Mouse (Mus musculus): ENCODE data around the gene Iqca. TPM values are rescaled to one million over a fixed set of nuclear protein-coding genes. Genes with fewer than 3 reads are reported as not detected.

The Iqca gene
- polyA plus RNA-seq, 1 experiment from 2014 or later, result 0.98 TPM

DNA sequence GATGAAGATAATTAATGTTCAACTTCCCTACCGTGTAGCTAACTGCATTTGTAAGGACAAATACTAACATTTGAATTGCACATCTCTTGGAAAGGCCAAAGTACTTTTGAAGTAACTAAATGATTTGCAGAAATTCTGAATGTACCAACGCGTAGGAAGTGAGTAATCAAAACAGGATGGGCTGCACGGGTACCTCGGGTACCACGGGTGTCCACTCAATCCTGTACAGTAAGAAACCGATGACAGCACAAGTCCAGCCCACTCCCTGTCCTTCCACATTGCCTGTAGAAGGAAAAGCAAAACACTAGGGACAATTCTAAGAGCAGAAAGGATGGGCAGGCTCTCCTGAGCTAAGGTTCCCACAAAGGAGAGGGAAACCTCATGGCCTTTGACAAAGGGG lies 36.0 kb downstream of the Iqca start:
- ATAC-seq, result no peak
- no peaks in the 10 kb centered on the region for H3K4me1 ChIP-seq (ENCODE audit: control insufficient read depth, insufficient read depth, low read depth, low read length)
- no peak overlapping the region for H3K4me3 ChIP-seq (ENCODE audit: low read length)
- H3K9ac ChIP-seq (ENCODE audit: low read depth, low read length), result no peak overlapping the region
- no peak overlapping the region for H3K27ac ChIP-seq (ENCODE audit: low read depth, low read length)
- no peaks in the 10 kb centered on the region for H3K9me3 ChIP-seq (ENCODE audit: control insufficient read depth, low read length)
- H3K4me2 ChIP-seq (ENCODE audit: low read length), result no peak overlapping the region
- no peaks in the 10 kb centered on the region for H3K36me3 ChIP-seq (ENCODE audit: control insufficient read depth, insufficient read depth, low read length)
- no peaks in the 10 kb centered on the region for H3K27me3 ChIP-seq (replicated peaks; ENCODE audit: control insufficient read depth, insufficient read depth, low read length)
- 84% methylated on average over 7 of the region's 7 CpGs for WGBS

DNA sequence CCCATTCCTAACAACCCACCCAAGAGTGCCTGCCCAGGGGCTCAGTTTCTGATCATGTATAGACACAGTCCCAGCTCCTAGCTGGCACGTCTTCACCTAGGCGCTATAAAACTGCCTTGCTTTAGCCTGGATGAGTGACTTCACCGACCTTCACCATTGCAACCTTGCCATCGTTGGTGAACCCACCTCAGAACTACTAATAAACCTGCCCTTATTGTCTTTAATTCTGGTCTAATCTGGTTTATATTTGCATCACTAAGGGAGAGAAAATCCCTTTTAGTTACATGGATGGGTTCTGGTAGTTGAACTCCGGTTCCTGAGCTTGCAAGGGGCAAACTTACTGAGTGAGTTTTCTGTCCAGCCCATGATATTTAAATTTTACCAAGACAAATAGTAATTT lies 38.6 kb downstream of the Iqca start:
- no peak overlapping the region for H3K27ac ChIP-seq (ENCODE audit: low read depth, low read length)
- no peaks in the 10 kb centered on the region for H3K9me3 ChIP-seq (ENCODE audit: control insufficient read depth, low read length)
- WGBS, result 92% methylated on average over 5 of the region's 5 CpGs
- no peak for ATAC-seq
- no peak overlapping the region for H3K4me2 ChIP-seq (ENCODE audit: low read length)
- H3K4me3 ChIP-seq (ENCODE audit: low read length), result no peak overlapping the region
- H3K4me1 ChIP-seq (ENCODE audit: control insufficient read depth, insufficient read depth, low read depth, low read length), result no peaks in the 10 kb centered on the region
- H3K36me3 ChIP-seq (ENCODE audit: control insufficient read depth, insufficient read depth, low read length), result no peaks in the 10 kb centered on the region
- H3K9ac ChIP-seq (ENCODE audit: low read depth, low read length), result no peak overlapping the region
- no peaks in the 10 kb centered on the region for H3K27me3 ChIP-seq (replicated peaks; ENCODE audit: control insufficient read depth, insufficient read depth, low read length)

DNA sequence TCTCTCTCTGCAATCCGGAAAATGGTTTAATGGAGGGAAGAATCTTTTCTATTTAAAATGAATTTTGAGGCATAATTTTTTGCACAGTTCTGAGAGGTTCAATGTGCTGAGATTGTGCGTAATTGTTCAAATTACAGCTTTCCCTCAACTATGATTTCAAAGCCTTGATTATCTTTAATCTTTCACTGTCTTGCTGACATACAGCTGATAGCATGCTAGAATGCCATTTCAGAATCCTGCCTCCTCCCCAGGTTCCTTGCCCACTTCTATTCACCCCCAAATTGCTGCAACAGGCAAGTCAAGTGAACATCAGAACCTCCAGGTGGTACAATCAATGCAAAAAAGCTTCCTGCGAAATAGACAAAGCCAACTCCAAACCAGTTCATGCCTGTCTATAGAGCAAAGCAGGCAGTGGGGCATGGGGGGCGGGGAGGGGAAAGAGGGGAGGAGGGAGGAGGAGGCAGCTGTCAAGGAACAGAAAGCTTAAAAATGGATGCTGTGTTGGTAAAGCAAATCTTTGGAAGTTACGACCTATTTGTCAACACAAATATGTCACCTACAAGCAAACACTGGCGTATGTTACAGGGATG lies 39.5 kb downstream of the Iqca start:
- Histone ChIP-seq H3K9ac (ENCODE audit: low read depth, low read length) (no peak overlapping the region), H3K4me3 (ENCODE audit: low read length) (no peak overlapping the region), H3K36me3 (ENCODE audit: control insufficient read depth, insufficient read depth, low read length) (no peaks in the 10 kb centered on the region), H3K4me1 (ENCODE audit: control insufficient read depth, insufficient read depth, low read depth, low read length) (no peaks in the 10 kb centered on the region), H3K4me2 (ENCODE audit: low read length) (no peak overlapping the region), H3K27ac (ENCODE audit: low read depth, low read length) (no peak overlapping the region), H3K27me3 (replicated peaks; ENCODE audit: control insufficient read depth, insufficient read depth, low read length) (no peaks in the 10 kb centered on the region), H3K9me3 (ENCODE audit: control insufficient read depth, low read length) (no peaks in the 10 kb centered on the region)
- no peak for ATAC-seq
- 87% methylated on average over 6 of the region's 6 CpGs for WGBS

DNA sequence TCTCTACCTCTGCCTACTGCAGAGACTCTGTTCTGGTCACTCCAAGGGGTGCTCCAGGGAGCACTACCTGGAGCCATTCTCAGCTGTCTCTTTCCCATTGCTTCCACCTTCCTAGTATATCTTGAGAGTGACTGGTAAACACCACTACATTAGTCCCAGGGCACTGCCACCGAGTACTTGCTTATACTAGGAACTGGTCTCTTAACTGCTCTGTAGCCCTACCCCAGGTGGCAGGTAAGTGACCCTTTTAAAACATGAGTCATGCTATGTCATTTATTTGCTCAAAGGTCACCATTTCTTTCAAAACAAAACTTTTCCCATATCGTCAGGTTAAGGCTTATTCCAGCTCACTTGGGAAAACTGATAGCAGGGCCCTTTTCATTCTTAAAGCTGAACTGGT lies 40.5 kb downstream of the Iqca start:
- no peak overlapping the region for H3K9ac ChIP-seq (ENCODE audit: low read depth, low read length)
- no peak overlapping the region for H3K27ac ChIP-seq (ENCODE audit: low read depth, low read length)
- H3K4me1 ChIP-seq (ENCODE audit: control insufficient read depth, insufficient read depth, low read depth, low read length), result no peaks in the 10 kb centered on the region
- 96% methylated on average over 2 of the region's 2 CpGs for WGBS
- H3K4me2 ChIP-seq (ENCODE audit: low read length), result no peak overlapping the region
- no peaks in the 10 kb centered on the region for H3K36me3 ChIP-seq (ENCODE audit: control insufficient read depth, insufficient read depth, low read length)
- ATAC-seq, result no peak
- H3K9me3 ChIP-seq (ENCODE audit: control insufficient read depth, low read length), result no peaks in the 10 kb centered on the region
- H3K4me3 ChIP-seq (ENCODE audit: low read length), result no peak overlapping the region
- H3K27me3 ChIP-seq (replicated peaks; ENCODE audit: control insufficient read depth, insufficient read depth, low read length), result no peaks in the 10 kb centered on the region

DNA sequence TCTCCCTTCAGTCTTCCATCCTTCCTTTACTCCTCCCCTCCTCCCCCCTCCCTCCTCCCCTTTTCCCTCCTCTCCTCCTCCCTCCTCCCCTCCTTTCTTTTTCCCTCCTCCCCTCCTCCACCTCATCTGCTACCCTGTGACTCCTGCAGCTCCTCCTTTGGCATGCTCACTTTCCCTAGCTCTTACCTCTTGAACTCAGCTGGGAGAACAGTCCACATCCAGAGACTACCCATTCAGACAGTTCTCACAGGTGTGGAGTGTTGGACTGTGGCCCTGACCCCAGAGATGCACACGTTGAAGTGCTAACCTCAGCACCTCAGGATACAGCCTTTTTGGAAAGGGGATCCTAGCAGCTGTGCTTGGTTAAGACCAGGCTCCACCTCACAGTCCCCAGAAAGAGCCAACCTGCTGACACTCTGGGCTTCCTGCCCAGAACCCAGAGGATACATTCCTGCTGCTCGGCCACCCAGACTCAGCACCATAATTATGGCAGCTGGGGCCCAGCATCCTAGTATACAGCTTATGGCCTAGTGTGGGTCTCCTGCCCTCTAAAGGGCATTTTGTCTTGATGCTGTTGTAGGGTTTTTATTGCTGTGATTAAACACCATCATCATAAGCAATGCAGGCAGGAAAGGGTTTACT lies 41.9 kb downstream of the Iqca start:
- no peak overlapping the region for H3K27ac ChIP-seq (ENCODE audit: low read depth, low read length)
- 48% methylated on average over 2 of the region's 2 CpGs for WGBS
- no peaks in the 10 kb centered on the region for H3K27me3 ChIP-seq (replicated peaks; ENCODE audit: control insufficient read depth, insufficient read depth, low read length)
- no peak overlapping the region for H3K4me3 ChIP-seq (ENCODE audit: low read length)
- no peaks in the 10 kb centered on the region for H3K36me3 ChIP-seq (ENCODE audit: control insufficient read depth, insufficient read depth, low read length)
- ATAC-seq, result peak; percentile 77
- H3K4me2 ChIP-seq (ENCODE audit: low read length), result no peak overlapping the region
- H3K9me3 ChIP-seq (ENCODE audit: control insufficient read depth, low read length), result no peaks in the 10 kb centered on the region
- H3K9ac ChIP-seq (ENCODE audit: low read depth, low read length), result no peak overlapping the region
- no peaks in the 10 kb centered on the region for H3K4me1 ChIP-seq (ENCODE audit: control insufficient read depth, insufficient read depth, low read depth, low read length)

DNA sequence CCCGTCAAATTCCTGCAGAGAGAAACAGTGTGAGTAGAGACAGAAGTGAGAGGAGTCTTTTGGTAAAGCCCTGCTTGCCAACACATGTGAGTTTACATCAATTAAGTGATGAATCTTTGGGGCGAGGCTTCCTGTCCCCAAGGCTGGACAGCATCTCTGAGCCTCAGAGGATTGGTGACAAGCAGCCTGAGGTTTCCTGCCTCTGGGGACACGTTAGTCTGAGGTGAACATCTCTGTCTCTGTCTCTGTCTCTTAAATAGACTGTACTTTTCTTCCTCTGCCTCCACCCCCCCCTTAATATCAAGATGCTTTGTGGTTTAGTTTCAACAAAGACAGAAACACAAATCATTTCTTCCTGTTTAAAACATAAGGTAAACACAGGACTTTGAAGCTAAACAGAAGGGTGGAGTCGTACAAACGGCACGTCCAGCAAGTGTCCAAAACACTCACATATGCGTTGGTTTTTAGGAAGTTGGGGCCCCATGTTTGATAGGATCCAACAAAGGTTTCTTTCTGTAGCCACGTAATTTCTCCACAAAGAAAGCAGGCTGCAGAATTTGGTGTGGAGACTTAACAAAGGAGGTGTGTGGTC lies 49.2 kb downstream of the Iqca start:
- 71% methylated on average over 8 of the region's 8 CpGs for WGBS
- Histone ChIP-seq H3K27me3 (replicated peaks; ENCODE audit: control insufficient read depth, insufficient read depth, low read length) (no peaks in the 10 kb centered on the region), H3K9me3 (ENCODE audit: control insufficient read depth, low read length) (no peaks in the 10 kb centered on the region; the same call in 1 of the 2 replicates), H3K4me1 (ENCODE audit: control insufficient read depth, insufficient read depth, low read depth, low read length) (no peaks in the 10 kb centered on the region), H3K27ac (ENCODE audit: low read depth, low read length) (no peak overlapping the region), H3K9ac (ENCODE audit: low read depth, low read length) (no peak overlapping the region), H3K4me3 (ENCODE audit: low read length) (no peak overlapping the region), H3K36me3 (ENCODE audit: control insufficient read depth, insufficient read depth, low read length) (no peaks in the 10 kb centered on the region), H3K4me2 (ENCODE audit: low read length) (no peak overlapping the region)
- ATAC-seq, result no peak

DNA sequence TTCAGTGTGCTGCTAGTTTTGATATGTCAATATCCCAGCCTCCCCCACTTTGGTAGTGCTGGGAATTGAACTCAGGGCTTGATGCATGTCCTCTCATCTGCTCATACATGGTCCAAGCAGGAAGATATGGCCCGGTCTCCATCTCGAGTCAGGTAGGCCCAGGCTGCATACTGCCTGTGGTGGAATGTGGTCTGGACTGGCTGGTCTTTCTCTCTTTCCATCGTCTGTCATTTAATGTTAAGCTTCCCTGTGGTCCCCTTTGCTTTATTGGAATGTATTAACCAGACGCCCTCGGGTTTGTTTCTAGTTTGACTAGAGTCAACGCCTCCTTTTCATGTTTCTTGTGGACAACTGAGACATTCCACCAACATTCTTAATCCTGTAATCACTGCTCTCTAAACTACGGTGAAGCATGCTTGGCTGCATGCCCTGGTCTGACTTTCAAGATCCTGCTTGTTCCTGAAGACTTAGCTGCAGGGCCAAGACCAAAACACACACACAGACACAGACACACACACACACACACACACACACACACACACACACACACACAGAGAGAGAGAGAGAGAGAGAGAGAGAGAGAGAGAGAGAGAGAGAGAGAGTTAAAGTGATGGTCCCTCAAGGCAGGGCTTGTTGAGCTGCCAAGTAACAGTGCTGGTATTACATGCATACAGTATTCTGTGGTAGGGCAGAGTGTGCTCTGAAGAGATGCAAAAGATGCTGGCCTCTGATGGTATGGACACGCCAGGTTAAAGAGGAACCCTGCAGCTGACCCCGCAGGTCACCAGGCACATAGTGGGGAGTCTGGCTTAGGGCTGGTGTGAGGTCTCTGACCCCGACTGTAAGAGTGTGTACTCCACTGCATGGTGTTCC lies 52.6 kb downstream of the Iqca start:
- Histone ChIP-seq H3K36me3 (ENCODE audit: control insufficient read depth, insufficient read depth, low read length) (no peaks in the 10 kb centered on the region), H3K4me2 (ENCODE audit: low read length) (no peak overlapping the region), H3K27me3 (replicated peaks; ENCODE audit: control insufficient read depth, insufficient read depth, low read length) (no peaks in the 10 kb centered on the region), H3K9ac (ENCODE audit: low read depth, low read length) (no peak overlapping the region), H3K4me3 (ENCODE audit: low read length) (no peak overlapping the region), H3K27ac (ENCODE audit: low read depth, low read length) (no peak overlapping the region), H3K4me1 (ENCODE audit: control insufficient read depth, insufficient read depth, low read depth, low read length) (no peaks in the 10 kb centered on the region), H3K9me3 (ENCODE audit: control insufficient read depth, low read length) (no peaks in the 10 kb centered on the region; the same call in 1 of the 2 replicates)
- no peak for ATAC-seq
- WGBS, result 75% methylated on average over 10 of the region's 10 CpGs

DNA sequence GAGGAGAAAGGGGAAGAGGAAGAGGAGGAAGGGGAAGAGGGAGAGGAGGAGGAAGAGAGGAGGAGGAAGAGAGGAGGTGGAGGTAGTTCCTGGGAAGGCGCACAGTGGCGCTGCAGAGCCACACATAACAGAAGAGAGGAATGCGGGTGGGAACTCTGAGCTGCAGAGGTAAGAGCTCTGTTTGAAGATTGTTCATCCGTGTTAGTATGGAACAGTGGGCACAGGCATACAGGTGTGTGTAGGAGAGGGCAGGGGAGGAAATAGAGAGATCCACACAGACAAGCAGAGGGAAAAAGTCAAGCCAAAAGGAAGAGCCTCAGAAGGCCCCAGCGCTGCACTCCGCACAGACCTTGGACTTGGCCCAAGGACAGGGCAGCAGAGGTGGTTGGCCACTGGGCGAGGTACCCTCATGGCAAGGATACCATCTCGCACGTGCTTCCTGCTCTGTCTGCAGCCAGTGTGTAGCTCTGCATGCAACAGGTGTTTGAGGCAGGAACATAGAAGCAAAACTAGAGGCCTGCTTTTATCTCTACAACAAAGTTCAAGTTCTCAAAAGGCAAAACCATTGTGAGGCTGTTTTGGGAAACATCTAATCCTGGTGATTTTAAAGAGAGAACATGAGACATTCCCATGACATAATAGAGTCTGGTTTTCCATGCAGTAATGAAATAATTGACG lies 60.2 kb downstream of the Iqca start:
- no peak overlapping the region for H3K9ac ChIP-seq (ENCODE audit: low read depth, low read length)
- H3K27me3 ChIP-seq (replicated peaks; ENCODE audit: control insufficient read depth, insufficient read depth, low read length), result no peaks in the 10 kb centered on the region
- H3K9me3 ChIP-seq (ENCODE audit: control insufficient read depth, low read length), result peaks cover 6% of the 10 kb centered on the region
- ATAC-seq, result no peak
- WGBS, result 82% methylated on average over 10 of the region's 10 CpGs
- H3K4me1 ChIP-seq (ENCODE audit: control insufficient read depth, insufficient read depth, low read depth, low read length), result no peaks in the 10 kb centered on the region
- H3K36me3 ChIP-seq (ENCODE audit: control insufficient read depth, insufficient read depth, low read length), result no peaks in the 10 kb centered on the region
- no peak overlapping the region for H3K27ac ChIP-seq (ENCODE audit: low read depth, low read length)
- no peak overlapping the region for H3K4me3 ChIP-seq (ENCODE audit: low read length)
- no peak overlapping the region for H3K4me2 ChIP-seq (ENCODE audit: low read length)
